Mouse (Mus musculus): Measurements from ENCODE around the gene Tmem72. TPM values are rescaled to one million over a fixed set of nuclear protein-coding genes. Genes with fewer than 3 reads are reported as not detected.

Tmem72 gene
- polyA plus RNA-seq, 1 experiment from 2014 or later = 0.12 TPM

DNA sequence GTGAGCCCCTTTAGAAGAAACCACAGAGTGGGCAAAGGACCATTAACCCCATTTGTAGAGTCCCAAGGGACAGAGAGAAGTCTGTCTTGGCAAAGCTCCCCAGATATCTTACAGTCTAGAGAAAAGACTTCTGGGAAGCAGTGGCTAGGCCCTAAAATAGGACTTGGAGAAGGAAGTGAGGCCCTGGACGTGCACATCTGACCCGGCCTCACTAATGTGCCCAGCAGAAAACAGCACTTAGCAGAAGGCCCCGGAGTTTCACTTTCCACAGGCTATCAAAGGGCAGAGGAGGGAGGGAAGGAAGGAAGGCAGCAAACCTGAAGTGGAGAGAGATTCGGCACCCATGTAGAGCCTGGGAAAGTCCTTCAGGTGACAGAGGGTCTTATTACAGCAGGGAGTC lies 2.2 kb upstream of the Tmem72 start:
- Histone ChIP-seq H3K27ac (ENCODE audit: low read depth, low read length) (no peak overlapping the region), H3K36me3 (ENCODE audit: control insufficient read depth, insufficient read depth, low read length) (no peaks in the 10 kb centered on the region), H3K4me2 (replicated peaks; ENCODE audit: low read depth, low read length) (no peak overlapping the region), H3K4me1 (replicated peaks; ENCODE audit: control insufficient read depth, insufficient read depth, low read length) (no peaks in the 10 kb centered on the region), H3K4me3 (ENCODE audit: low read depth, low read length) (no peak overlapping the region), H3K27me3 (ENCODE audit: control insufficient read depth, insufficient read depth, low read length) (no peaks in the 10 kb centered on the region), H3K9me3 (ENCODE audit: control insufficient read depth, low read length) (no peaks in the 10 kb centered on the region), H3K9ac (ENCODE audit: low read depth, low read length) (no peak overlapping the region)
- DNase-seq (ENCODE audit: low spot score) (no peak), ATAC-seq (ENCODE audit: low FRiP score) (no peak)
- 90% methylated on average over 4 of the region's 4 CpGs for WGBS

GRCm38 (mm10) chr6:116718361-116718760 lies 1.6 kb upstream of the Tmem72 start:
- Histone ChIP-seq H3K9me3 (ENCODE audit: control insufficient read depth, low read length) (no peaks in the 10 kb centered on the region), H3K36me3 (ENCODE audit: control insufficient read depth, insufficient read depth, low read length) (no peaks in the 10 kb centered on the region), H3K4me1 (replicated peaks; ENCODE audit: control insufficient read depth, insufficient read depth, low read length) (no peaks in the 10 kb centered on the region), H3K4me2 (replicated peaks; ENCODE audit: low read depth, low read length) (no peak overlapping the region), H3K27ac (ENCODE audit: low read depth, low read length) (no peak overlapping the region), H3K9ac (ENCODE audit: low read depth, low read length) (no peak overlapping the region), H3K4me3 (ENCODE audit: low read depth, low read length) (no peak overlapping the region), H3K27me3 (ENCODE audit: control insufficient read depth, insufficient read depth, low read length) (no peaks in the 10 kb centered on the region)
- 80% methylated on average over 4 of the region's 4 CpGs for WGBS
- no peak for DNase-seq (ENCODE audit: low spot score)
- no peak for ATAC-seq (ENCODE audit: low FRiP score)

DNA sequence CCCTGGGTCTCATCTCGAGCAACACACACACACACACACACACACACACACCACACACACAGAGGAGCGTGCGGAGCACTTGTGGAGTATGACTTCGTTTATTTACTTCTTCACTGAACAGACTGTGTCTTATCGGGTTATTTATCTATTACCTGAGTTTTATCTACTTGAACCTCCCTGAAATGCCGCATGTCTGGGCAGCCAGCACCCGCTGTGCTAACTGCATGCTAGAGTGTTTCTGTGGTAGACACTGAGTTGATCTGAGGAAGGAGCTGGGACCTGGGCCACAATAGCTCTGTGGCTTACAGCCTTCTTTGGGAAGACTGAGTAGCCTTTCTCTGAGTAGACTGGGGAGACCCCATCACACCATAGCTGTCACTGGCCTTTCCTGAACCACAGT lies 1.1 kb upstream of the Tmem72 start:
- ATAC-seq (ENCODE audit: low FRiP score) (no peak), DNase-seq (ENCODE audit: low spot score) (no peak)
- WGBS = 90% methylated on average over 7 of the region's 7 CpGs

GRCm38 (mm10) chr6:116715166-116715565 lies 1.5 kb downstream of the Tmem72 start:
- WGBS = 81% methylated on average over 2 of the region's 2 CpGs
- Histone ChIP-seq H3K27ac (ENCODE audit: low read depth, low read length) (no peak overlapping the region), H3K36me3 (ENCODE audit: control insufficient read depth, insufficient read depth, low read length) (no peaks in the 10 kb centered on the region), H3K9ac (ENCODE audit: low read depth, low read length) (no peak overlapping the region), H3K9me3 (ENCODE audit: control insufficient read depth, low read length) (no peaks in the 10 kb centered on the region), H3K27me3 (ENCODE audit: control insufficient read depth, insufficient read depth, low read length) (no peaks in the 10 kb centered on the region), H3K4me3 (ENCODE audit: low read depth, low read length) (no peak overlapping the region), H3K4me2 (replicated peaks; ENCODE audit: low read depth, low read length) (no peak overlapping the region), H3K4me1 (replicated peaks; ENCODE audit: control insufficient read depth, insufficient read depth, low read length) (no peaks in the 10 kb centered on the region)
- ATAC-seq (ENCODE audit: low FRiP score) = no peak
- DNase-seq (ENCODE audit: low spot score) = no peak

More for the DNA sequence above, 1.1 kb upstream of the Tmem72 start:
- H3K4me3 ChIP-seq (ENCODE audit: low read depth, low read length) = no peak overlapping the region
- no peaks in the 10 kb centered on the region for H3K9me3 ChIP-seq (ENCODE audit: control insufficient read depth, low read length)
- no peak overlapping the region for H3K27ac ChIP-seq (ENCODE audit: low read depth, low read length)
- no peaks in the 10 kb centered on the region for H3K27me3 ChIP-seq (ENCODE audit: control insufficient read depth, insufficient read depth, low read length)
- H3K9ac ChIP-seq (ENCODE audit: low read depth, low read length) = no peak overlapping the region
- H3K4me1 ChIP-seq (replicated peaks; ENCODE audit: control insufficient read depth, insufficient read depth, low read length) = no peaks in the 10 kb centered on the region
- no peak overlapping the region for H3K4me2 ChIP-seq (replicated peaks; ENCODE audit: low read depth, low read length)
- no peaks in the 10 kb centered on the region for H3K36me3 ChIP-seq (ENCODE audit: control insufficient read depth, insufficient read depth, low read length)

DNA sequence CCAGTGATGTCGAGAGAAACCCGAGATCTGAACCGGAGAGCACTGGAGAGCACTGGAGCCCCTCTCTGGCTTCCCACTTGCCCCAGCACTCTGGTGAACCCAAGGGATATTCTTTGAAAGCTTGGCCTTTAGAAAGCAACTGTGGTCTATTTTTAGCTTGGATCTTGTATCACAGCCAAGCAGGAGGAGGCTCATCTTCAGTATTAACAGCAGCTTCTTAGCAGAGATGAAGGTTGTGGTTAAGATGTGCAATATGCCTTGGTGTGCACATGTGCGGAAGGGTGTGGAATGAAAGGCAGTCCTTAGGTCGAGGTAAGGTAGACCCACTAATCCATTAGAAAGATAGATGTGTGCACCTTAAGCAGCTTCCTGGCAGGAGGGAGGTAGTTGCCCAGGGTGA lies 2.1 kb downstream of the Tmem72 start:
- ATAC-seq (ENCODE audit: low FRiP score) (no peak), DNase-seq (ENCODE audit: low spot score) (no peak)
- Histone ChIP-seq H3K9me3 (ENCODE audit: control insufficient read depth, low read length) (no peaks in the 10 kb centered on the region), H3K27ac (ENCODE audit: low read depth, low read length) (no peak overlapping the region), H3K4me2 (replicated peaks; ENCODE audit: low read depth, low read length) (no peak overlapping the region), H3K36me3 (ENCODE audit: control insufficient read depth, insufficient read depth, low read length) (no peaks in the 10 kb centered on the region), H3K9ac (ENCODE audit: low read depth, low read length) (no peak overlapping the region), H3K4me3 (ENCODE audit: low read depth, low read length) (no peak overlapping the region), H3K4me1 (replicated peaks; ENCODE audit: control insufficient read depth, insufficient read depth, low read length) (no peaks in the 10 kb centered on the region), H3K27me3 (ENCODE audit: control insufficient read depth, insufficient read depth, low read length) (no peaks in the 10 kb centered on the region)
- 85% methylated on average over 5 of the region's 5 CpGs for WGBS

DNA sequence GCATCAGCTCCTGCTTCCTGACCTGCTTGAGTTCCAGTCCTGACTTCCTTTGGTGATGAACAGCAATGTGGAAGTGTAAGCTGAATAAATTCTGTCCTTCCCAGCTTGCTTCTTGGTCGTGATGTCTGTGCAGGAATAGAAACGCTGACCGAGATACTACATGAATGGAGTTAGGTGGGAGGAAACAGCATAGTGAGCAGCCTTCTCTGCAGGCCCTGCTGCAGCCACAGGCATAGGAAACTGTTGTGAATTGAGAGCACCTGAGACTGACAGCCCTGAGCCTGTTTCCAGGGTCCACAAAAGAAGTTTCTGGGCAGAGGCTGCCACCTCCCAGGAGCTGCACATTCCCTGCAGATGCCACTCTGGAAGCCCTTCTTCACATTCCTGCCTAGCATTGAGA lies 2.7 kb downstream of the Tmem72 start:
- Histone ChIP-seq H3K36me3 (ENCODE audit: control insufficient read depth, insufficient read depth, low read length) (no peaks in the 10 kb centered on the region), H3K9me3 (ENCODE audit: control insufficient read depth, low read length) (no peaks in the 10 kb centered on the region), H3K9ac (ENCODE audit: low read depth, low read length) (no peak overlapping the region), H3K27me3 (ENCODE audit: control insufficient read depth, insufficient read depth, low read length) (no peaks in the 10 kb centered on the region), H3K27ac (ENCODE audit: low read depth, low read length) (no peak overlapping the region), H3K4me1 (replicated peaks; ENCODE audit: control insufficient read depth, insufficient read depth, low read length) (no peaks in the 10 kb centered on the region), H3K4me2 (replicated peaks; ENCODE audit: low read depth, low read length) (no peak overlapping the region), H3K4me3 (ENCODE audit: low read depth, low read length) (no peak overlapping the region)
- DNase-seq (ENCODE audit: low spot score) = no peak
- 88% methylated on average over 3 of the region's 3 CpGs for WGBS
- ATAC-seq (ENCODE audit: low FRiP score) = no peak

GRCm38 (mm10) chr6:116712503-116712902 lies 4.2 kb downstream of the Tmem72 start:
- H3K9me3 ChIP-seq (ENCODE audit: control insufficient read depth, low read length) = no peaks in the 10 kb centered on the region
- no peak overlapping the region for H3K4me2 ChIP-seq (replicated peaks; ENCODE audit: low read depth, low read length)
- 90% methylated on average over 3 of the region's 3 CpGs for WGBS
- no peaks in the 10 kb centered on the region for H3K36me3 ChIP-seq (ENCODE audit: control insufficient read depth, insufficient read depth, low read length)
- no peaks in the 10 kb centered on the region for H3K27me3 ChIP-seq (ENCODE audit: control insufficient read depth, insufficient read depth, low read length)
- H3K9ac ChIP-seq (ENCODE audit: low read depth, low read length) = no peak overlapping the region
- H3K4me1 ChIP-seq (replicated peaks; ENCODE audit: control insufficient read depth, insufficient read depth, low read length) = no peaks in the 10 kb centered on the region
- H3K4me3 ChIP-seq (ENCODE audit: low read depth, low read length) = no peak overlapping the region
- H3K27ac ChIP-seq (ENCODE audit: low read depth, low read length) = no peak overlapping the region
- DNase-seq (ENCODE audit: low spot score) (no peak), ATAC-seq (ENCODE audit: low FRiP score) (no peak)

GRCm38 (mm10) chr6:116712062-116712461 lies 4.7 kb downstream of the Tmem72 start:
- no peak overlapping the region for H3K4me2 ChIP-seq (replicated peaks; ENCODE audit: low read depth, low read length)
- H3K4me3 ChIP-seq (ENCODE audit: low read depth, low read length) = no peak overlapping the region
- WGBS = 30% methylated on average over 5 of the region's 5 CpGs
- H3K27me3 ChIP-seq (ENCODE audit: control insufficient read depth, insufficient read depth, low read length) = no peaks in the 10 kb centered on the region
- DNase-seq (ENCODE audit: low spot score) (no peak), ATAC-seq (ENCODE audit: low FRiP score) (no peak)
- no peaks in the 10 kb centered on the region for H3K9me3 ChIP-seq (ENCODE audit: control insufficient read depth, low read length)
- no peak overlapping the region for H3K27ac ChIP-seq (ENCODE audit: low read depth, low read length)
- no peak overlapping the region for H3K9ac ChIP-seq (ENCODE audit: low read depth, low read length)
- no peaks in the 10 kb centered on the region for H3K36me3 ChIP-seq (ENCODE audit: control insufficient read depth, insufficient read depth, low read length)
- no peaks in the 10 kb centered on the region for H3K4me1 ChIP-seq (replicated peaks; ENCODE audit: control insufficient read depth, insufficient read depth, low read length)

DNA sequence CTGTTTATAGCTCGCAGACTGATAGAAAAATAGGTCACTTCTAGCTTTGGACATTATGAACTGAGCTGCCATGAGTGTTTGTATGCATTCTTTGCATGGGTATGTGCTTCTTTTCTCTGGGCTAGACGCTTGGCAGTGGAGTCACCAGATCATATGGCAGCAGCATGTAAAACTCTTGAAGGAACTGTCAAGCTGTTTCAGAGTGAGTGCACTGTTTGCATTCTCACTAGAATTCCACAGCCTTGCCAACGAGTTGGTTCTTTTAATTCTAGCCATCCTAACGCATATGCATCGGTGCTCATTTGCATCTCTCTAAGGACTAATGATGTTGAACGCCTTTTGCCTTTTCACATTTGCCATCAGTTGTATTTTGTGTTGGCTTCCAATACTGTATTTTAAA lies 12.4 kb downstream of the Tmem72 start:
- no peaks in the 10 kb centered on the region for H3K4me1 ChIP-seq (replicated peaks; ENCODE audit: control insufficient read depth, insufficient read depth, low read length)
- DNase-seq (ENCODE audit: low spot score) (no peak), ATAC-seq (ENCODE audit: low FRiP score) (no peak)
- H3K4me2 ChIP-seq (replicated peaks; ENCODE audit: low read depth, low read length) = no peak overlapping the region
- no peaks in the 10 kb centered on the region for H3K9me3 ChIP-seq (ENCODE audit: control insufficient read depth, low read length)
- no peaks in the 10 kb centered on the region for H3K36me3 ChIP-seq (ENCODE audit: control insufficient read depth, insufficient read depth, low read length)
- WGBS = 76% methylated on average over 6 of the region's 6 CpGs
- H3K27me3 ChIP-seq (ENCODE audit: control insufficient read depth, insufficient read depth, low read length) = no peaks in the 10 kb centered on the region
- no peak overlapping the region for H3K9ac ChIP-seq (ENCODE audit: low read depth, low read length)
- no peak overlapping the region for H3K27ac ChIP-seq (ENCODE audit: low read depth, low read length)
- H3K4me3 ChIP-seq (ENCODE audit: low read depth, low read length) = no peak overlapping the region
